Mouse (Mus musculus): ENCODE measurements around the gene Taf8.
A peak's percentile ranks its signal among the peaks of the same experiment; 100 is the strongest.

Gene Taf8

GRCm38 (mm10) chr17:47516232-47516631 lies 14.1 kb upstream of the Taf8 start:
- peak in 1 of 2 experiments; percentile 20 for DNase-seq

GRCm38 (mm10) chr17:47515180-47515844 lies 13.2 kb upstream of the Taf8 start:
- DNase-seq, result peak in 1 of 2 experiments; percentile 17

- peak; percentile 62 to 70 for DNase-seq
Measured at GRCm38 (mm10) chr17:47512956-47513775, 11.1 kb upstream of the Taf8 start.

GRCm38 (mm10) chr17:47511111-47512020 lies 9.3 kb upstream of the Taf8 start:
- DNase-seq, result peak; percentile 96

- DNase-seq, result peak in 1 of 2 experiments; percentile 10
Measured at GRCm38 (mm10) chr17:47509031-47509705, 7.1 kb upstream of the Taf8 start.

GRCm38 (mm10) chr17:47508012-47508608 lies 6.0 kb upstream of the Taf8 start:
- DNase-seq, result peak; percentile 98 to 99

DNA sequence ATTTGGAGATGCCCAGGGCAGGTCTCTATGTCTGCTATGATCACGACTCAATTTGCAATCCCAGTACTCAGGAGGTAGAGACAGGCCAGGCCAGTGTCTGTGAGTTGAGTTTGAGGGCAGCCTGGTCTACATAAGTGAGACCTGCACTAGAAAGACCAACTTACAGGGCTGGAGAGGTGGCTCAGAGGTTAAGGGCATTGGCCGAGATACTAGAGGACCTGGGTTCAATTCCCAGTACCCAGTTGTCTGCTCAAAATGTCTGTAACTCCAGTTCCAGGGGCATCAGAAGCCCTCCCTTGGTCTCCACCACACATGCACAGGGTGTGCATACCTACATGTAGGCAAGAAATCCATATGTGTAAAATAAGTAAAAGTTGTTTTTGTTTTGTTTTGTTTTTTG lies 5.4 kb upstream of the Taf8 start:
- no peak for DNase-seq

GRCm38 (mm10) chr17:47506697-47507096 lies 4.6 kb upstream of the Taf8 start:
- DNase-seq, result peak in 1 of 2 experiments; percentile 28

GRCm38 (mm10) chr17:47506042-47506441 lies 4.0 kb upstream of the Taf8 start:
- DNase-seq, result peak in 1 of 2 experiments; percentile 37

DNA sequence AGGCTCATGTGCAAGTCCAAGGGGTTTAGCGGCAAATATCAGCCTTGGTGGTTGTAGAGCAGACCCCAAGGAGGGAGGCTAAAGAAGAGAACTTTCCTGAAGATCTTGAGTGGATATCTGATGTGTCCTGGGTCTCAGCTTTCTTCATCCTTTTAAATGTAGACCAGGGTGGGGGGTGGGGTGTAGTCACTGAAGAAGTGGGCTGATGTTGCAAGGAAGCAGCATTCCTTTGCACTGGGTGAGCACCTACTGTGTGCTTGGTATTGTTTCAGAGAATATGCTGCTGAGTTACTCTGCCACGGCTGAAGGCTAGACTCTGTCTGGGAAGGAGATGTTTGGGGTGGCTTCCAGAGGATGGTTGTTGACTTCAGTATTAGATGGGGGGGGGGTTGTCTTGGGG lies 3.5 kb upstream of the Taf8 start:
- peak in 1 of 2 experiments; percentile 23 for DNase-seq

DNA sequence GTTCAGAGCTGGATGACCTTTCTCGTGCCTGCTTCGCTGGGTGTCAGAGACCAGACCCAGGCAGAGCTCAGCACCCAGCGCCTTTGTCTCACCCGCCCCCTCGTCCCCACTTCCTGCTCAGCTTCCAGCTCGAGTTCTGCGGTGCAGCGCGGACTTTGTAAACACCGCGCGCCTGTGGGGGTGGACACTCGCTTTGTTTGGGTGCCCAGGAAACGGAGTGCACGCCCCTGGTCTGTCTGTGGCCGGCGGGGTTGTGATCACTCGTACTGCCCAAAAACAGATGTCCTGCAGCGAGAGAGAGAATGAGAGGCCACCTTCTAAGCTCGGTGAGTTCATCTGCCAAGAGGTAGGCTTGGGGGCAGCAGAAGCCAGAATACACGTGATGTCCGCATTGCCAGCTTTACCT lies 2.9 kb upstream of the Taf8 start, which contains the start of gene Ccnd3:
TSS of gene Ccnd3 (plus strand) at position 111 of the 406 bp plus-strand sequence.
- peak; percentile 88 to 91 for DNase-seq

DNA sequence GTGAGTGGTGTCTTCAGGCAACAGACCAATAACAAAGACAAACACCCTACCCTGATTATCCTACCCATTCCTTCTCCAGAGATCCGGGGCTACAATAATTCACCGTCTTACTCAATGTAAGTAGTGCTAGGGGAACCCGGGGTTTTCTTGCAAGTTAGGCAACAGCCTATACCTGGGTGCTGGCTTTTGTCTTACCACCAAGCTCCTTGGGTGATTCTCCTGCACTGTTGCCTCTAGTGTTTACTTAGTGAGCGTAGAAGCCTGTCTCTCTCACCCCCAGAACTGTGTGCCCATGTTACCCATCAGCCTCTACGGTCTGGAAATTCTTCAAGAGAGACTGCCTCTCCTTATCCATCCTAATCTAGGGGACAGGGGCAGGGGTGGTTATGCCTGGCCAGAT lies 2.1 kb upstream of the Taf8 start:
- DNase-seq, result no peak

DNA sequence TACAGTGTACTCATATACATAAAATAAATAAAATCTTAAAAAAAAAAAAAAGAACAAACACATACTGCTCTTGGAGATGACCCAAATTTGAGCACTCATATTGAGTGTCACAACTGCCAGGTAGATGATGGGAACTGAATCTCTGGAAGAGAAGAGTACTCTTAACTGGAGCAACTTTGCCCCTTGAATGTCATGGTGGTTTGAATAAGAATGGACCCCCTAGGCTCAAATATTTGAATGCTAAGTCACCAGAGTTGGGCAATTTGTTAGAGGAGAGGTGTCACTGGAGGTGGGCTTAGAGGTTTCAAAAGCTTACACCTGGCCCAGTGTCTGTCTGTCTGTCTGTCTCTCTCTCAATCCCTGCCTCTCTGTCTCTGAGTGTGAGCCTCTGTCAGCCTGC lies 1.6 kb upstream of the Taf8 start:
- DNase-seq, result peak in 1 of 2 experiments; percentile 16

DNA sequence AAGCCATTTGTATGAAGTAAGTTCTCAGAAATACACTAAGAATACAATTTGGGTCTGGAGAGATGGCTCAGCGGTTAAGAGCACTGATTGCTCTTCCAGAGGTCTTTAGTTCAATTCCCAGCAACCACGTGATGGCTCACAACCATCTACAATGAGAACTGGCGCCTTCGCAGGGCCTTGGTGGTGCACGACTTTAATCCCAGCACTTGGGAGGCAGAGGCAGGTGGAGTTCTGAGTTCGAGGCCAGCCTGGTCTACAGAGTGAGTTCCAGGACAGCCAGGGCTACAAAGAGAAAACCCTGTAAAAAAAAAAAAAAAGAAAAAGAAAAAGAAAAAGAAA lies 584 bp upstream of the Taf8 start:
- DNase-seq, result peak in 1 of 2 experiments; percentile 9

- DNase-seq, result no peak
Measured at GRCm38 (mm10) chr17:47501531-47501930, 561 bp downstream of the Taf8 start.

GRCm38 (mm10) chr17:47494132-47494531 lies 8.0 kb downstream of the Taf8 start:
- DNase-seq, result no peak

DNA sequence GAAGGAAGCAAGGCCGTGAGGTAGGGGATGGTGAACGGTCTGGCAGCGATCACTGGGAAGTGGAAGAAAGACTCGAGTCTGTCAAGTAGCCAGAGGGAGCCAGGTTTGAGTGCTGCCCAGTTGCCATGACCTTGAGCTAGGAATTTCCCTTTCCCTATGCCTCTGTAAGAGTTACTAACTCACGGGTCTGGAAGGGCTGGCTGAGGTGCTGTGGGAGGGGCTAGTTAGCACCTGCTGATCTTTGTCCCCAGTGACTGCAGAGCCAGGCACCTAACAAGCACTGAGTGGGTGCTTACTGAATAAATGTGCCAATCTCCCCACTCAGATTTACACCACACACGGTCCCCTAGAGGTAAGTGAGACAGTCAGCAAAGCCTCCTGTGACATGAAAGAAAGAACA lies 8.4 kb downstream of the Taf8 start:
- DNase-seq, result no peak

- DNase-seq, result no peak
Measured at GRCm38 (mm10) chr17:47492731-47493130, 9.4 kb downstream of the Taf8 start.

DNA sequence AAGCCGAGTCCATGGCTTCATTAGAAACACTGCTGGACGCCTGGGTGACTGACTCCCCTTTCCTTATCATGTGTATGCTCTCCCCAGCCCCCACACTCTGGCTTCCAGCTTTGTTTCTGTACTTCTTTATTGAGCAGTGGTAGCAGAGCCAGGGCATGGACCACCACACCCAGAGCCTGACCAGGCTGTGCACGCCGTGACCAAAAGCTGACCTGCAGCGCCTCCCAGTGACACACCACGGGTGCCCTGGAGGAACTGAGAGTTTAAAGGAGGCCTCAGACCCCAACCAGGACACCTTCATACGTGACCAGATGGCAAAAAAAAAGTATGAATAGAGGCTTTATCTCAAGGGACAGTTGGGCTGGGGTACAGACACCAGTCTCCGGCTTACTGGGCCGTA lies 11.3 kb downstream of the Taf8 start:
- no peak for DNase-seq

DNA sequence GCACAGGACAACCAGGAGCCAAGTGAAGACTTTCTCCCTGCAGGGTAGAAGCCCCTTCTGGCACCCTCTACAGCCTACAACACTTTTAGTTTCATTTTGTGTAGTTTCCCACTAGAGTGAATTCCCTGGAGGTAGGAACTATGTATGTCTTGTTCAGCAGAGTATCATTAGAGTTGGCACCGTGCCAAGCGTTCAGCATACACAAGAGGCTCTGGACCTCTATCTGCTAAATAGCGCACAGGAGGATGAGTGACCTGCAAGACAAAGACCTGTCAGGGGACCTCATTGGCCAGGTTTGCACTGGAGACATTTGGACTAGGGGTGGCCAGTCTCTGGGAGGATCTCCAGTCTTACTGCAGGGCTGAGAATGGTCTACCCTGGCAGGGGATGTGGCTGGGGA lies 16.3 kb downstream of the Taf8 start:
- DNase-seq, result no peak

DNA sequence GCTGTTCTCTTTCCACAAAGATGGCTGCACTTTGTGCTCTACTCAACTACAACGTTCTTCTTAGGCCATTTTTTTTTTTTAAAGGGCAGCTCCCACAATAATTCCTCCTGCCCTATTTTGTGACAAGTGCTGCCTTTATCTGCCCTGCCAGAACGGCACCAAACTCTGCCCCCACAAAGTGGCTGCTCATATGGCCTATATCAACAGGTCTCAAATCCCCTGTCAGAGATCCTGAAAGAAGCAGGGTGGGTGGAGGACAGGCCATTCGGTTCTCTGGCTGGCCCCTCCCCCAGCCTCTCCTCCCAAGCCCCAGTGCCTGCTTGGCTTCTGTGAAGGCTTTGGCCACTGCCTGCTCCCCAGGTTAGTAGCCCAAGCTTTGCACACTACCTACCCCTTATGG lies 17.1 kb downstream of the Taf8 start:
- no peak for DNase-seq
